Mouse (Mus musculus) intestine, embryonic 14.5 days (tissue): ENCODE measurements around the gene Arhgef10l. TPM values are rescaled to one million over a fixed set of nuclear protein-coding genes. Genes with fewer than 3 reads are reported as not detected.

Source experiments
- ATAC-seq: fragments of 200-750 bp; cut with Nextera tagmentation; replicated peaks from 2 replicates; pipeline ENCODE4 v1.8.0; 2017; ENCODE audit warnings: low read depth, moderate number of reproducible peaks, moderate TSS enrichment, moderate library complexity; ENCODE audit not compliant: low FRiP score, low TSS enrichment
- DNase-seq: peaks from one replicate; pipeline ENCODE4 v3.0.0-alpha.2; 2018; ENCODE audit warnings: low spot score
- H3K27ac ChIP-seq: fragments of 300-500 bp; sonication (generic); 2 replicates; pipeline ENCODE4 v1.5.1; 2014; ENCODE audit warnings: low read depth, mild to moderate bottlenecking, control low read depth
- H3K27me3 ChIP-seq: fragments of 300-500 bp; sonication (generic); replicated peaks from 2 replicates; pipeline ENCODE4 v1.6.1; 2014; ENCODE audit warnings: low read length, control low read depth; ENCODE audit not compliant: control insufficient read depth, insufficient read depth
- H3K36me3 ChIP-seq: fragments of 300-500 bp; sonication (generic); 2 replicates; pipeline ENCODE4 v1.6.1; 2014; ENCODE audit warnings: low read length, control low read depth; ENCODE audit not compliant: control insufficient read depth, insufficient read depth
- H3K4me1 ChIP-seq: fragments of 300-500 bp; sonication (generic); replicated peaks from 2 replicates; pipeline ENCODE4 v1.6.1; 2014; ENCODE audit warnings: low read length, control low read depth, mixed read lengths; ENCODE audit not compliant: control insufficient read depth, insufficient read depth
- H3K4me2 ChIP-seq: fragments of 300-500 bp; sonication (generic); 2 replicates; pipeline ENCODE4 v1.6.1; 2014; ENCODE audit warnings: low read length
- H3K4me3 ChIP-seq: fragments of 300-500 bp; sonication (generic); 2 replicates; pipeline ENCODE4 v1.5.1; 2014; ENCODE audit warnings: low read depth, low read length, control low read depth, mixed read lengths
- H3K9ac ChIP-seq: fragments of 300-500 bp; sonication (generic); 2 replicates; pipeline ENCODE4 v1.6.1; 2014; ENCODE audit warnings: mild to moderate bottlenecking, low read length
- H3K9me3 ChIP-seq: fragments of 300-500 bp; sonication (generic); 2 replicates; pipeline ENCODE4 v1.6.1; 2016; ENCODE audit warnings: low read length, control low read depth; ENCODE audit not compliant: control insufficient read depth
- WGBS: fragments of 180-500 bp; shearing (Covaris S2); extraction: QIAGEN DNeasy Blood & Tissue Kit; methylation state at CpG from one replicate; pipeline ENCODE4 v1.1.7; 2014; 5-methylcytosine and 5-hydroxymethylcytosine counted together
- polyA plus RNA-seq: library from polyadenylated mRNA; unstranded; fragments of >200 nt; fragmentation: Nextera tagmentation; extraction: Ambion mirVana; gene quantifications from 2 replicates; pipeline ENCODE4 v1.2.1, GENCODE M21; 2014

Gene Arhgef10l
- polyA plus RNA-seq, 1 experiment from 2014 or later, result 15.2 TPM

- Histone ChIP-seq H3K4me2 (no peak overlapping the region), H3K4me3 (no peak overlapping the region), H3K4me1 (no peaks in the 10 kb centered on the region), H3K9me3 (peaks cover 8% of the 10 kb centered on the region), H3K27ac (no peak overlapping the region), H3K36me3 (peaks cover 54% of the 10 kb centered on the region), H3K9ac (no peak overlapping the region), H3K27me3 (no peaks in the 10 kb centered on the region)
- DNase-seq (no peak), ATAC-seq (no peak)
- 74% methylated on average over 5 of the region's 5 CpGs for WGBS
These were observed 107.6 kb downstream of the Arhgef10l start for GRCm38 (mm10) chr4:140558193-140558592.

- Histone ChIP-seq H3K36me3 (peaks cover 55% of the 10 kb centered on the region), H3K27ac (no peak overlapping the region), H3K9ac (no peak overlapping the region), H3K4me2 (no peak overlapping the region), H3K4me3 (no peak overlapping the region), H3K9me3 (peaks cover under 1% of the 10 kb centered on the region; the same call in 1 of the 2 replicates), H3K4me1 (no peaks in the 10 kb centered on the region), H3K27me3 (no peaks in the 10 kb centered on the region)
- 87% methylated on average over 10 of the region's 10 CpGs for WGBS
- ATAC-seq, result no peak
- no peak for DNase-seq
These were observed 109.3 kb downstream of the Arhgef10l start for GRCm38 (mm10) chr4:140556561-140556960.

- DNase-seq (peak; percentile 72), ATAC-seq (0 out of 2 replicates have a peak, but pooled peaks have one; percentile 44)
- Histone ChIP-seq H3K9me3 (no peaks in the 10 kb centered on the region), H3K4me3 (no peak overlapping the region), H3K27me3 (no peaks in the 10 kb centered on the region), H3K9ac (no peak overlapping the region), H3K36me3 (peaks cover 55% of the 10 kb centered on the region), H3K4me1 (no peaks in the 10 kb centered on the region), H3K27ac (no peak overlapping the region), H3K4me2 (no peak overlapping the region)
- WGBS, result 51% methylated on average over 7 of the region's 7 CpGs
These were observed 110.5 kb downstream of the Arhgef10l start for GRCm38 (mm10) chr4:140555273-140555672.

GRCm38 (mm10) chr4:140554552-140554951 is 111.3 kb downstream of the Arhgef10l start:
- H3K9ac ChIP-seq, result no peak overlapping the region
- H3K4me2 ChIP-seq, result no peak overlapping the region
- WGBS, result 73% methylated on average over 4 of the region's 4 CpGs
- DNase-seq, result no peak
- H3K27me3 ChIP-seq, result no peaks in the 10 kb centered on the region
- H3K27ac ChIP-seq, result no peak overlapping the region
- peaks cover 56% of the 10 kb centered on the region for H3K36me3 ChIP-seq
- H3K4me1 ChIP-seq, result no peaks in the 10 kb centered on the region
- no peak for ATAC-seq
- no peak overlapping the region for H3K4me3 ChIP-seq
- H3K9me3 ChIP-seq, result no peaks in the 10 kb centered on the region

- DNase-seq (no peak), ATAC-seq (no peak)
- no peaks in the 10 kb centered on the region for H3K9me3 ChIP-seq
- no peak overlapping the region for H3K4me2 ChIP-seq
- WGBS, result 94% methylated on average over 17 of the region's 17 CpGs
- H3K4me3 ChIP-seq, result no peak overlapping the region
- no peak overlapping the region for H3K27ac ChIP-seq
- no peaks in the 10 kb centered on the region for H3K27me3 ChIP-seq
- H3K9ac ChIP-seq, result no peak overlapping the region
- H3K36me3 ChIP-seq, result peaks cover 48% of the 10 kb centered on the region
- H3K4me1 ChIP-seq, result no peaks in the 10 kb centered on the region
These were observed 114.0 kb downstream of the Arhgef10l start for GRCm38 (mm10) chr4:140551766-140552165.

GRCm38 (mm10) chr4:140550670-140551069 is 115.1 kb downstream of the Arhgef10l start:
- Histone ChIP-seq H3K4me3 (no peak overlapping the region), H3K4me1 (no peaks in the 10 kb centered on the region), H3K36me3 (peaks cover 44% of the 10 kb centered on the region), H3K9ac (no peak overlapping the region), H3K27ac (no peak overlapping the region), H3K4me2 (no peak overlapping the region), H3K9me3 (no peaks in the 10 kb centered on the region), H3K27me3 (no peaks in the 10 kb centered on the region)
- 90% methylated on average over 6 of the region's 6 CpGs for whole genome bisulfite sequencing
- no peak for ATAC-seq
- DNase-seq, result no peak

- Histone ChIP-seq H3K4me2 (no peak overlapping the region), H3K4me3 (no peak overlapping the region), H3K9ac (no peak overlapping the region), H3K27ac (no peak overlapping the region), H3K4me1 (no peaks in the 10 kb centered on the region), H3K36me3 (peaks cover 42% of the 10 kb centered on the region), H3K27me3 (no peaks in the 10 kb centered on the region), H3K9me3 (no peaks in the 10 kb centered on the region)
- DNase-seq (no peak), ATAC-seq (no peak)
- 66% methylated on average over 12 of the region's 12 CpGs for WGBS
These were observed 115.8 kb downstream of the Arhgef10l start for GRCm38 (mm10) chr4:140549975-140550374.

- WGBS, result 47% methylated on average over 7 of the region's 7 CpGs
- Histone ChIP-seq H3K9me3 (no peaks in the 10 kb centered on the region), H3K36me3 (peaks cover 47% of the 10 kb centered on the region), H3K9ac (no peak overlapping the region), H3K4me1 (no peaks in the 10 kb centered on the region), H3K27me3 (no peaks in the 10 kb centered on the region), H3K4me2 (no peak overlapping the region), H3K4me3 (no peak overlapping the region), H3K27ac (no peak overlapping the region)
- peak; percentile 83 for DNase-seq
- ATAC-seq, result peak; percentile 25; the same call in 1 of the 2 replicates
These were observed 118.3 kb downstream of the Arhgef10l start for GRCm38 (mm10) chr4:140547488-140547887.

- Histone ChIP-seq H3K4me1 (no peaks in the 10 kb centered on the region), H3K9ac (no peak overlapping the region), H3K27ac (no peak overlapping the region), H3K27me3 (no peaks in the 10 kb centered on the region), H3K9me3 (no peaks in the 10 kb centered on the region), H3K36me3 (peaks cover 27% of the 10 kb centered on the region), H3K4me2 (no peak overlapping the region), H3K4me3 (no peak overlapping the region)
- 43% methylated on average over 11 of the region's 11 CpGs for WGBS
- DNase-seq, result peak; percentile 86
- no peak; the same call in 1 of the 2 replicates for ATAC-seq
These were observed 126.7 kb downstream of the Arhgef10l start for GRCm38 (mm10) chr4:140539125-140539524.
